Mouse (Mus musculus) MEL (cell line): Measurements from ENCODE around the gene Adgrf3. TPM values are rescaled to one million over a fixed set of nuclear protein-coding genes. Genes with fewer than 3 reads are reported as not detected.

Source experiments
- DNase-seq: peaks from one replicate; pipeline ENCODE4 v3.0.0; 2011; ENCODE audit warnings: low read depth, low spot score
- H3K27ac ChIP-seq: 2 replicates; pipeline ENCODE4 v1.5.1; 2012; ENCODE audit warnings: low read depth, mild to moderate bottlenecking, control low read depth, low read length, moderate library complexity; ENCODE audit not compliant: control insufficient read depth
- H3K27me3 ChIP-seq, 2 experiments: fragments of 150-350 bp in 1 of 2; sonication (generic) in 1 of 2; 2 replicates each; pipeline ENCODE4 v1.6.1; 2012; ENCODE audit warnings: low read length in 2 of 2, mild to moderate bottlenecking in 2 of 2, improper control_type of control experiment in 1 of 2, moderate library complexity in 1 of 2; ENCODE audit not compliant: insufficient read depth in 2 of 2, control insufficient read depth in 1 of 2
- H3K36me3 ChIP-seq, 2 experiments: 2 replicates each; pipeline ENCODE4 v1.6.1; 2012 to 2014; ENCODE audit warnings: low read length in 2 of 2, improper control_type of control experiment in 1 of 2, inconsistent platforms in 1 of 2, mild to moderate bottlenecking in 1 of 2; ENCODE audit not compliant: insufficient read depth in 2 of 2, control insufficient read depth in 1 of 2
- H3K4me1 ChIP-seq, 2 experiments: fragments of 150-350 bp in 1 of 2; sonication (generic) in 1 of 2; 2 replicates each; pipeline ENCODE4 v1.6.1; 2012; ENCODE audit warnings: low read length in 2 of 2, improper control_type of control experiment in 1 of 2, mild to moderate bottlenecking in 1 of 2; ENCODE audit not compliant: insufficient read depth in 2 of 2, control insufficient read depth in 1 of 2
- H3K4me3 ChIP-seq, 2 experiments: fragments of 150-350 bp in 1 of 2; sonication (generic) in 1 of 2; 2 replicates each; pipeline ENCODE4 v1.5.1; 2012; ENCODE audit warnings: low read depth in 2 of 2, low read length in 2 of 2, mild to moderate bottlenecking in 2 of 2, moderate library complexity in 2 of 2, control low read depth in 1 of 2, improper control_type of control experiment in 1 of 2; ENCODE audit not compliant: control insufficient read depth in 1 of 2, insufficient read depth in 1 of 2
- H3K79me2 ChIP-seq: 2 replicates; pipeline ENCODE4 v1.6.1; 2012; ENCODE audit warnings: mild to moderate bottlenecking, low read length, moderate library complexity; ENCODE audit not compliant: control insufficient read depth, poor library complexity, insufficient read depth
- H3K9ac ChIP-seq: 2 replicates; pipeline ENCODE4 v1.6.1; 2012; ENCODE audit warnings: low read depth, mild to moderate bottlenecking, control low read depth, low read length, moderate library complexity; ENCODE audit not compliant: control insufficient read depth, poor library complexity, severe bottlenecking
- H3K9me3 ChIP-seq: fragments of 150-350 bp; sonication (generic); replicated peaks from 2 replicates; pipeline ENCODE4 v1.6.1; 2012; ENCODE audit warnings: mild to moderate bottlenecking, low read length, improper control_type of control experiment, moderate library complexity; ENCODE audit not compliant: insufficient read depth
- CHD2 ChIP-seq: IDR thresholded peaks from 2 replicates; pipeline ENCODE4 v1.6.1; 2011; ENCODE audit warnings: low read length, improper control_type of control experiment
- ZKSCAN1 ChIP-seq: IDR thresholded peaks from 2 replicates; pipeline ENCODE4 v1.6.1; 2012; ENCODE audit warnings: low read depth, mild to moderate bottlenecking, inconsistent platforms, low read length, improper control_type of control experiment, moderate library complexity
- polyA plus RNA-seq, 2 experiments: library from polyadenylated mRNA; stranded (reverse) in 1 of 2; unstranded in 1 of 2; fragments of >175 nt in 1 of 2; fragments of >200 nt in 1 of 2; gene quantifications; 2 replicates each; pipeline versions ENCODE4 v1.2.1 to v1.2.4; 2012; ENCODE audit warnings: low replicate concordance in 2 of 2, low read depth in 1 of 2; ENCODE audit not compliant: insufficient read length in 2 of 2, insufficient read depth in 1 of 2, missing spikeins in 1 of 2
- total RNA-seq: library from RNA; depleted of rRNA; stranded (reverse); fragments of 300-350 nt; gene quantifications from 2 replicates; pipeline ENCODE4 v1.2.3, GENCODE M21; 2012; rRNA removed

Gene Adgrf3
- total and polyA plus RNA-seq, 3 experiments: 1.7 to 2.7 TPM; not detected in 1

DNA sequence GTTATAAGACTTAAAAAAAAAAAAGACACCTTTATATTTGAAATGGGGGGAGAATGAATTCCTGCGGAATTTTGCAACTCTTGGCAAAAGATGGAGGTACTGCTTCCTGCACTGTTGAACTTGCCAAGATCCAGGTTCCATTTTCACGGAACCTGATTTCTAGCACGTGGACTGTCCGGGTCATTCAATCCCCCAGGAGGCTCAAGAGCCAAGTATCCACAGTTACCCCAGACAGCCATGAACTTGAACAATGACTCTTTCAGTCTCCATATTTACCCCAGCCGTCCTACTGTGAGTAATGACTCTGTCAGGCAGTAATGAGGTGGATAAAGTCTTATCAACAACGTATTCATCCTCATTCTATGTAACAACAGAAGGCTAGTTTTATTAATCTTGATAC lies 59.0 kb downstream of the Adgrf3 start:
- Histone ChIP-seq H3K9ac (no peak overlapping the region), H3K27me3 (no peaks in the 10 kb centered on the region), H3K79me2 (peaks cover 6% of the 10 kb centered on the region; the same call in 1 of the 2 replicates), H3K4me1 (no peaks in the 10 kb centered on the region), H3K27ac (no peak overlapping the region), H3K36me3 (peaks cover 0 to 33% of the 10 kb centered on the region in 2 experiments; a peak in 2 of 4 replicates), H3K9me3 (no peaks in the 10 kb centered on the region), H3K4me3 (no peak overlapping the region)
- TF ChIP-seq CHD2 (no peak), ZKSCAN1 (no peak)
- no peak for DNase-seq

Other genes with a start within 250 kb of the Adgrf3 start
- gene Il6, start 192.6 kb downstream of the Adgrf3 start, total RNA-seq: not detected in 2 replicates
- not detected for gene Il6, start 192.6 kb downstream of the Adgrf3 start, polyA plus RNA-seq
- 150 and 163 TPM in 2 replicates for gene Tyms, start 132.1 kb downstream of the Adgrf3 start, total RNA-seq
- 100 to 1,000 TPM in 1 of 2 experiments, not detected in 1; 203 TPM for gene Tyms, start 132.1 kb downstream of the Adgrf3 start, polyA plus RNA-seq
- gene Garem2, start 100.6 kb downstream of the Adgrf3 start, total RNA-seq: 0.04 TPM in 1 of 2 replicates, not detected in the other
- not detected for gene Garem2, start 100.6 kb downstream of the Adgrf3 start, polyA plus RNA-seq
- not detected in 2 replicates for gene 3110082J24Rik, start 99.6 kb downstream of the Adgrf3 start, total RNA-seq
- gene 3110082J24Rik, start 99.6 kb downstream of the Adgrf3 start, polyA plus RNA-seq: not detected
- gene Hadha, start 50.6 kb downstream of the Adgrf3 start, total RNA-seq: 120 and 121 TPM in 2 replicates
- 100 to 1,000 TPM; 107 to 271 TPM for gene Hadha, start 50.6 kb downstream of the Adgrf3 start, polyA plus RNA-seq
- gene Hadhb, start 50.5 kb downstream of the Adgrf3 start, total RNA-seq: 162 and 173 TPM in 2 replicates
- 100 to 1,000 TPM in 1 of 2 experiments, 10 to 100 TPM in 1; 33.0 to 161 TPM for gene Hadhb, start 50.5 kb downstream of the Adgrf3 start, polyA plus RNA-seq
- 76.3 and 88.0 TPM in 2 replicates for gene Selenoi, start 26.9 kb upstream of the Adgrf3 start, total RNA-seq
- gene Selenoi, start 26.9 kb upstream of the Adgrf3 start, polyA plus RNA-seq: 100 to 1,000 TPM in 1 of 2 experiments, 10 to 100 TPM in 1; 43.4 to 101 TPM
- gene Drc1, start 75.7 kb upstream of the Adgrf3 start, total RNA-seq: not detected in 2 replicates
- not detected for gene Drc1, start 75.7 kb upstream of the Adgrf3 start, polyA plus RNA-seq